Mouse (Mus musculus) stomach, adult 2 months (tissue): ENCODE data around the gene Mplkip. TPM values are rescaled to one million over a fixed set of nuclear protein-coding genes. Genes with fewer than 3 reads are reported as not detected.

Experiments used
- polyA plus RNA-seq: library from polyadenylated mRNA; depleted of rRNA; stranded (reverse); fragments of >200 nt; gene quantifications from 2 replicates; pipeline ENCODE4 v1.2.3, GENCODE M21; 2012; rRNA removed

The Mplkip gene
- polyA plus RNA-seq = 6.8 and 15.7 TPM in 2 replicates

DNA sequence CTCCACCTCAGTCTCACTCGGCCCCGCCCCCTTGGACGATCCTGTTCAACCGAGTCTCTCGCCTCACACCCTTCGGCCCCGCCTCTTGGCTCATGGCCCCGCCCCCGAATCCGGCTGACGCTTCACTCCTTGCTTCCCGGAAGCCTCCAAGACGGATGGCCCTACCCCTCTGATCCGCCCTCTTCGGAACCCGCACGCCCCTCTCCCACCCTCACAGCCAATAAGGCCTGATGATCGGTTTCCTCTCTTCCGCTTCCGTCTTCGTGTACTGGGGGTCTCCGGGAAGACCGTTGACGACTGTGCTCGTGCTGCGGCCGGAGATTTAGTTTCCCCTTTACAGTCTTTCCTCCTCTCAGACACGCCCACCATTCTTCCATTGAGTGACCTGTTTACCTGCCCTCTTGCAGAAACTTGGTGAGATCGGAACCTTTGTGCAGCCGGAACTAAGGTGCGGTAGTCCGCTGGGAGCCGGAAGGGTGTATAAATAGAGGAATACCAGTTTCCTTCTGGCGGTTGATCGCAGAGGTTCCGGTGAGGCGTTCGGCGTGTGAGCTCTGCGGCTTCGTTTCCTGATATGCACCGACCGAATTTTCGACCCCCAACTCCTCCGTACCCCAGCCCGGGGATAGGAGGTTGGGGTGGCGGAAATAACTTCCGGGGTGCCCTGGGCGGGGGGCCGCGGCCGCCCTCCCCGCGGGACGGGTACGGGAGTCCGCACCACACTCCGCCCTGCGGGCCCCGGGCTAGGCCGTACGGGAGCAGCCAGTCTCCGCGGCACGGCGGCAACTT lies at the start of gene Mplkip, which contains the start of gene Sugct:
Mplkip (plus strand) TSS at position 282 of the 789 bp plus-strand sequence.
Sugct (minus strand) TSS at position 643 of the 789 bp plus-strand sequence.

Other genes starting within 250 kb of the Mplkip start
- gene Sugct, start 361 bp downstream of the Mplkip start, polyA plus RNA-seq = 0.08 and 0.15 TPM in 2 replicates
- 17.3 and 24.1 TPM in 2 replicates for gene Cdk13, start 109.9 kb downstream of the Mplkip start, polyA plus RNA-seq
- gene Rala, start 249.0 kb downstream of the Mplkip start, polyA plus RNA-seq = 7.6 and 13.1 TPM in 2 replicates